Mouse (Mus musculus) heart, postnatal 36 days (tissue): ENCODE measurements around the gene Cnot3. TPM values are rescaled to one million over a fixed set of nuclear protein-coding genes. Genes with fewer than 3 reads are reported as not detected.

Source experiments
- microRNA-seq, 2 experiments: library from miRNA; unstranded; fragments of <30 nt; microRNA quantifications; one replicate each; pipeline ENCODE4 v1.2.0; 2021; ENCODE audit warnings: borderline number of aligned reads in 2 of 2
- total RNA-seq, 2 experiments: library from RNA; stranded (reverse); gene quantifications; 2 replicates each; pipeline ENCODE4 v1.2.3; 2021

The Cnot3 gene
- total RNA-seq, 2 experiments from 2014 or later = 22.5 to 27.6 TPM

Small RNAs within 50 kb of the gene (microRNA-seq; reads per million reads assigned to microRNA genes)
- gene Mir3572 = 2.0 to 4.3 reads per million in 2 experiments

Other genes with a start within 250 kb of the Cnot3 start
- gene Cacng6, start 221.1 kb upstream of the Cnot3 start, total RNA-seq = 1 to 10 TPM; 1.3 to 1.9 TPM
- not detected for gene Tarm1, start 142.6 kb upstream of the Cnot3 start, total RNA-seq
- gene Oscar, start 29.1 kb upstream of the Cnot3 start, total RNA-seq = under 1 TPM; 0.17 to 0.35 TPM
- 1,000 to 10,000 TPM; 1,822 to 1,988 TPM for gene Ndufa3, start 27.9 kb upstream of the Cnot3 start, total RNA-seq
- gene Tfpt, start 15.3 kb upstream of the Cnot3 start, total RNA-seq = 10 to 100 TPM; 17.2 to 25.4 TPM
- 10 to 100 TPM; 24.4 to 26.6 TPM for gene Prpf31, start 15.3 kb upstream of the Cnot3 start, total RNA-seq
- gene Leng1, start 20.6 kb downstream of the Cnot3 start, total RNA-seq = 10 to 100 TPM; 12.5 to 12.9 TPM
- 1 to 10 TPM in 1 of 2 experiments, under 1 TPM in 1; 0.54 to 1.2 TPM for gene Tmc4, start 32.3 kb downstream of the Cnot3 start, total RNA-seq
- 10 to 100 TPM; 73.9 to 77.4 TPM for gene Tsen34, start 47.6 kb downstream of the Cnot3 start, total RNA-seq
- 10 to 100 TPM; 18.7 to 22.1 TPM for gene Mboat7, start 48.3 kb downstream of the Cnot3 start, total RNA-seq
- 100 to 1,000 TPM; 621 to 660 TPM for gene Rps9, start 58.7 kb downstream of the Cnot3 start, total RNA-seq
- 1 to 10 TPM; 1.7 to 2.6 TPM for gene Pirb, start 75.1 kb downstream of the Cnot3 start, total RNA-seq
- gene Gm15448, start 180.4 kb downstream of the Cnot3 start, total RNA-seq = under 1 TPM; 0.46 to 0.61 TPM
- under 1 TPM; 0.33 to 0.44 TPM for gene Pira2, start 199.8 kb downstream of the Cnot3 start, total RNA-seq